Mouse (Mus musculus): ENCODE measurements around the gene Sidt1.

GRCm38 (mm10) chr16:44249985-44250384, 83.0 kb downstream of the Sidt1 start:
- TF ChIP-seq CTCF (IDR thresholded peaks at IDR 0.05; ENCODE audit: low read depth) (no peak), EP300 (IDR thresholded peaks at IDR 0.05; ENCODE audit: low read depth) (no peak)

Data from liver, embryonic 14.5 days (tissue).